Mouse (Mus musculus): ENCODE data around the gene Gm12166.
"Not testable (repeated sequence)": the region's sequence is repeated elsewhere in the genome, so short reads cannot be mapped to it uniquely, and the experiment has no call there.

Gene Gm12166

GRCm38 (mm10) chr11:46054911-46055895 lies 3.1 kb upstream of the Gm12166 start:
- no peak for DNase-seq

- DNase-seq, result no peak
These were observed 2.2 kb upstream of the Gm12166 start for GRCm38 (mm10) chr11:46054311-46054710.

- DNase-seq, result not testable (repeated sequence)
These were observed 1.3 kb upstream of the Gm12166 start for GRCm38 (mm10) chr11:46053457-46053856.

GRCm38 (mm10) chr11:46047264-46047663 lies 4.9 kb downstream of the Gm12166 start:
- DNase-seq, result no peak

GRCm38 (mm10) chr11:46044781-46045180 lies 7.3 kb downstream of the Gm12166 start:
- DNase-seq, result no peak

GRCm38 (mm10) chr11:46041607-46042267 lies 10.4 kb downstream of the Gm12166 start:
- no peak for DNase-seq

GRCm38 (mm10) chr11:46040841-46041556 lies 11.1 kb downstream of the Gm12166 start:
- no peak for DNase-seq

- DNase-seq, result no peak
These were observed 12.8 kb downstream of the Gm12166 start for GRCm38 (mm10) chr11:46039335-46039734.

- DNase-seq, result no peak
These were observed 13.2 kb downstream of the Gm12166 start for GRCm38 (mm10) chr11:46038901-46039300.

GRCm38 (mm10) chr11:46036374-46036773 lies 15.7 kb downstream of the Gm12166 start:
- no peak for DNase-seq

- no peak for DNase-seq
These were observed 19.2 kb downstream of the Gm12166 start for GRCm38 (mm10) chr11:46032956-46033355.

- no peak for DNase-seq
These were observed 20.7 kb downstream of the Gm12166 start for GRCm38 (mm10) chr11:46031470-46031869.

- no peak for DNase-seq
These were observed 22.1 kb downstream of the Gm12166 start for GRCm38 (mm10) chr11:46030026-46030425.

- DNase-seq, result no peak
These were observed 22.6 kb downstream of the Gm12166 start for GRCm38 (mm10) chr11:46029485-46029884.

GRCm38 (mm10) chr11:46027952-46028814 lies 23.9 kb downstream of the Gm12166 start:
- DNase-seq, result no peak

- DNase-seq, result no peak
These were observed 26.1 kb downstream of the Gm12166 start for GRCm38 (mm10) chr11:46025962-46026392.

GRCm38 (mm10) chr11:46022983-46023382 lies 29.1 kb downstream of the Gm12166 start:
- no peak for DNase-seq

GRCm38 (mm10) chr11:46021850-46022249 lies 30.3 kb downstream of the Gm12166 start:
- DNase-seq, result no peak

GRCm38 (mm10) chr11:46020246-46020645 lies 31.9 kb downstream of the Gm12166 start:
- no peak for DNase-seq

- peak; percentile 31 for DNase-seq
These were observed 36.1 kb downstream of the Gm12166 start for GRCm38 (mm10) chr11:46016061-46016460.

Measured in cerebellum, adult 11 months (tissue).